Mouse (Mus musculus) spleen, adult 2 months (tissue): ENCODE measurements around the gene Eef2kmt.

ENCODE experiments used
- CTCF ChIP-seq: fragments of 200-500 bp; IDR thresholded peaks from 2 replicates; pipeline ENCODE4 v1.5.1; 2011; ENCODE audit warnings: mild to moderate bottlenecking, inconsistent platforms; ENCODE audit not compliant: insufficient read depth, insufficient read length, insufficient replicate concordance; ENCODE audit errors: extremely low read depth
- POLR2A ChIP-seq: fragments of 200-500 bp; IDR thresholded peaks from 2 replicates; pipeline ENCODE4 v1.6.1; 2011; ENCODE audit warnings: low read depth, low read length, inconsistent platforms

GRCm38 (mm10) chr16:5285376-5285775 lies 29.6 kb upstream of the Eef2kmt start:
- TF ChIP-seq CTCF (no peak), POLR2A (no peak)
